Mouse (Mus musculus): ENCODE measurements around the gene Hnrnph1.

GRCm38 (mm10) chr11:50421461-50421860, 44.7 kb downstream of the Hnrnph1 start:
- TF ChIP-seq CTCF (IDR thresholded peaks at IDR 0.05; ENCODE audit: control insufficient read depth, insufficient read depth, low read length) (no peak), POLR2A (IDR thresholded peaks at IDR 0.05; ENCODE audit: borderline replicate concordance, control insufficient read depth, low read depth, low read length) (no peak)
